Mouse (Mus musculus) adrenal gland, postnatal 14 days (tissue): ENCODE data around the gene Olfr1093. TPM values are rescaled to one million over a fixed set of nuclear protein-coding genes. Genes with fewer than 3 reads are reported as not detected.

Experiments
- DNase-seq: peaks from one replicate; pipeline ENCODE4 v3.0.0; 2021; ENCODE audit warnings: mixed read lengths
- long read RNA-seq, 2 experiments: library from polyadenylated mRNA; stranded (forward); transcript quantifications; one replicate each; pipeline ENCODE4 v2.0.0; 2021
- total RNA-seq: library from RNA; stranded (reverse); gene quantifications from 2 replicates; pipeline ENCODE4 v1.2.3, GENCODE M21; 2021

Gene Olfr1093
- total RNA-seq = not detected in 2 replicates
- long read RNA-seq, experiment 1 = 0 reads
- long read RNA-seq, experiment 2 = 0 reads

DNA sequence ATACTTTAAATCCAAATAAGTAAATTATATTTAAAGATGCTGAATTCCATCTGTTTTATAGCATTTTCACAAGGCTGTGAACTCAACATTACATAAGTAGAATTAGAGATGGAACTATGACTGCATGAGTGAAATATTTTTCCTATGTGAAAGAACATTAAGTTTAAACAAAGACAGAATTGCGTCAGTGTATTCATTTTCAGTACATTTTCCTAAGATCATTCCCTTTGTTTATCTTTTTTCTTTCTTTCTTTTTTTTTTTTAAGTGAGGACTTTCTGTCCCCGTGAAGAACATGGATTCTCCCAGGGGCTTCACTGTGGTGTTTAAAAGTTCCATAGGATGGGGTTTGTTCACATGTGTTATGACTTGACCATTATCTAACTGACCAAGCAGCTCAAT lies at the start of gene Olfr1093:
Gene Olfr1093 (plus strand): TSS at position 301 of the 400 bp plus-strand sequence.
- no peak for DNase-seq

DNA sequence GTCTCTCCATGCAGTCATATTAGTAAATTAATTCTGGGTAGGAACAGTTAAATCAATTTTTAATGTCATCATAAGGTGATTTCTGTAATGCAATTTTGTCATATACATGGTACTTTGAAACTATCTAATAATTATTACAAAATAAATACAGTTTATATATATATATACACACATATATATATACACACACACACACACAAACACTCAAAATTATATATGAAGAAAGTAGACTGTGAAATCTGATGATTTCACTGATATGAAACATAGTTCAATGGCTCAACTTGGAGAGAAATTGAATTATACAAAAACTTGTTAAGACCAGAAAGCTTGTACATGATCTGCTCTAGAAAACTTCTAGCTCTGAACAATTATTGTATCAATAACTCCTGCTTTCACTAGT lies 48.7 kb upstream of the Olfr1093 start, which contains the start of gene Olfr1089:
Gene Olfr1089 (minus strand): TSS at position 101 of the 400 bp plus-strand sequence.
- DNase-seq = no peak

DNA sequence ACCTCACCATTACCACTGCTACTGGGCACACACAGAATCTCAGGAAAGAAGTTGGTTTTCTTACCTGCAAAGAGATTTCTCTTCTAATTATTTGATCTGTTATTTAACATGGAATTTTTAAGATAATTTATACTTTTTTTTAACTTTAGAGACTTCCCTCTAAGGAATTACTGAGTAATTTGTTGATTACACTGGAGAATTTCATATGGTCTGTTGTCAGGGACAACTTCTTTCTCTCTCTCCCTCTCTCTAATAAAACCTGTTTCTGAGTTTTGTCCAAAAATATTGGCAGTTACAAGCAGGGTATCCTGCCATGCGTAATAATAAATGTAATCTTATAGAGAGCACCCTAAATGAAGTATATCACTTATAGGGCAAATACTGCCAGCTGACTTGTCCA lies 23.4 kb upstream of the Olfr1093 start, which contains the start of gene Olfr1090:
Gene Olfr1090 (minus strand): TSS at position 101 of the 400 bp plus-strand sequence.
- no peak for DNase-seq

DNA sequence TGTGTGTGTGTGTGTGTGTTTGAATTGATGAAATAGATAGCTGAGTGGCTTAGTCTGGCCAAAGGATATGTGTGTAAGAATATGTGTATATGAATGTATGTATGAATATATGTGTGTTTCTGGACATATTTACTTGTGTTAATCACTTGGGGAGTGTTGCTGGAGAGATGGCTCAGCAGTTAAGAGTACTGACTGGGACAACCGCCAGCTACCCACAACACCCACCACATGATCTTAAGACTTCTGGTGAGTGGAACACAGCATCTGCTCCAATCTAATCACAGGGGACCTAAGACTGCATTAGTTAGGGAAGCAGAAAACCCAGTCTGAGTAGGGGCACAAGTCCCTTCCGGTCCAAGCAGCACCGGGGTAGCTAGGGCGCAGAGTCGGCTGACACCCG lies 21.2 kb upstream of the Olfr1093 start:
- DNase-seq = no peak

DNA sequence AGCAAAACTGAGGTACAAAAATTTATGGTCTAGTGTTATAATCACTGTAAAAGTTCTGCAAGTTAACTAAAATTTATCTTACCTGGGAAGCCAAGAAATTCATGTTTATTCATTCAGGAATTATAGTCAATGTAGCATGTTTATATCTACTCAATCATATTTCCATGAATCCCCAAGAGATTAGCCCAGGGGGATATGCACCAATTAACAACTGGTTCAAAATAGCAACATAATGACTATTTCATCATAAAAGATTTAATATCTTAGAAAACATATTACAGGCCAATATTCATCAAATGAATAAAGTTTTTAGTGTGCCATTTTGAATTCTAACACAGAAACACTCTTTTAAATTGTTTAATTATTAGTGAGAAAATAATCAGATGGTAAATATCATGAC lies 27.6 kb downstream of the Olfr1093 start, which contains the start of gene Olfr141:
Gene Olfr141 (minus strand): TSS at position 101 of the 400 bp plus-strand sequence.
- no peak for DNase-seq

DNA sequence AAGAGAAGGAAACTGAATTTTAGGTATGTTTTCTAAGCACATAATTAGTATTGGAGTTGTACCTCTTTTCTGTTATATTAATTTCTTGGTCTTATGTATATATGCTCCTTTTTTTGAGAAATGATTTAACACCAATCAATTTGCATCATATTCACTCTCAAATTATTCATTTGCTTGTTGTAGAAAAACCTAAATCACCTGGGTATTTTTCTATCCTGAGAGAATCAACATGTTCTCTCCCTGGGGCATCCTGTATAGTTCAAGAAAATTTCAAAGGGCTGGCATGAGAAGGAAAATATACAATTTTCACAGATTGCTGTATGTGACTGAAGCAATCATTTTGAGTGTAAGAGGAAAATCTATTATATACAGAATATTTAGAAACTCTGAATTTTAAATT lies 42.1 kb downstream of the Olfr1093 start, which contains the start of gene Olfr1094:
Gene Olfr1094 (plus strand): TSS at position 301 of the 400 bp plus-strand sequence.
- DNase-seq = no peak

Other genes with a start within 250 kb of the Olfr1093 start
- not detected in 2 replicates for gene Olfr1079, start 240.0 kb upstream of the Olfr1093 start, total RNA-seq
- gene Olfr1080, start 224.2 kb upstream of the Olfr1093 start, total RNA-seq = not detected in 2 replicates
- gene Olfr1082, start 183.5 kb upstream of the Olfr1093 start, total RNA-seq = not detected in 2 replicates
- gene Olfr1084, start 142.8 kb upstream of the Olfr1093 start, total RNA-seq = not detected in 2 replicates
- gene Olfr1085, start 120.5 kb upstream of the Olfr1093 start, total RNA-seq = not detected in 2 replicates
- gene Olfr1086, start 102.4 kb upstream of the Olfr1093 start, total RNA-seq = not detected in 2 replicates
- gene Olfr1087, start 84.1 kb upstream of the Olfr1093 start, total RNA-seq = not detected in 2 replicates
- gene Olfr1089, start 48.8 kb upstream of the Olfr1093 start, total RNA-seq = not detected in 2 replicates
- gene Olfr1090, start 23.5 kb upstream of the Olfr1093 start, total RNA-seq = not detected in 2 replicates
- gene Olfr141, start 27.5 kb downstream of the Olfr1093 start, total RNA-seq = not detected in 2 replicates
- gene Olfr1094, start 42.2 kb downstream of the Olfr1093 start, total RNA-seq = not detected in 2 replicates
- gene Olfr1095, start 69.2 kb downstream of the Olfr1093 start, total RNA-seq = not detected in 2 replicates
- gene Gm13723, start 92.3 kb downstream of the Olfr1093 start, total RNA-seq = not detected in 2 replicates
- gene Olfr1097, start 109.7 kb downstream of the Olfr1093 start, total RNA-seq = not detected in 2 replicates
- gene Olfr1098, start 142.1 kb downstream of the Olfr1093 start, total RNA-seq = not detected in 2 replicates
- not detected in 2 replicates for gene Olfr1099, start 178.2 kb downstream of the Olfr1093 start, total RNA-seq
- gene Olfr1100, start 197.5 kb downstream of the Olfr1093 start, total RNA-seq = not detected in 2 replicates
- not detected in 2 replicates for gene Olfr1101, start 208.7 kb downstream of the Olfr1093 start, total RNA-seq
- not detected in 2 replicates for gene Olfr1102, start 215.9 kb downstream of the Olfr1093 start, total RNA-seq
- not detected in 2 replicates for gene Olfr1104, start 244.6 kb downstream of the Olfr1093 start, total RNA-seq